Mouse (Mus musculus): ENCODE data around the gene Bcl2l12. TPM values are rescaled to one million over a fixed set of nuclear protein-coding genes. Genes with fewer than 3 reads are reported as not detected.

Gene Bcl2l12
- 6.8 TPM for polyA plus RNA-seq (2015; fragmentation: Illumina TruSeq; extraction: RNeasy Lipid Tissue Mini Kit (QIAGEN cat#74804); ENCODE audit: insufficient read depth, low replicate concordance)

GRCm38 (mm10) chr7:44998501-44998955 lies at the start of gene Bcl2l12:
TSS of gene Bcl2l12 (minus strand) at chr7:44998712.

GRCm38 (mm10) chr7:45017242-45018061 lies 18.9 kb upstream of the Bcl2l12 start, which contains the start of gene Rras:
TSS of gene Rras (plus strand) at chr7:45017961.

GRCm38 (mm10) chr7:45015957-45016612 lies 17.6 kb upstream of the Bcl2l12 start, which contains the start of gene Scaf1:
TSS of gene Scaf1 (minus strand) at chr7:45016363.

GRCm38 (mm10) chr7:44997231-44997939 lies 1.1 kb downstream of the Bcl2l12 start, which contains the start of gene Irf3:
TSS of gene Irf3 (plus strand) at chr7:44997648.

GRCm38 (mm10) chr7:44986192-44986878 lies 12.2 kb downstream of the Bcl2l12 start, which contains the start of gene Prmt1:
TSS of gene Prmt1 (minus strand) at chr7:44986568.

GRCm38 (mm10) chr7:44974383-44975116 lies 24.0 kb downstream of the Bcl2l12 start, which contains the start of gene Cpt1c:
TSS of gene Cpt1c (minus strand) at chr7:44974851.

GRCm38 (mm10) chr7:44942904-44943303 lies 55.6 kb downstream of the Bcl2l12 start, which contains the start of gene Tsks:
TSS of gene Tsks (plus strand) at chr7:44943204.

Other genes with a start within 250 kb of the Bcl2l12 start
- 1.3 TPM for gene Zfp473, start 247.7 kb downstream of the Bcl2l12 start, polyA plus RNA-seq (2015; fragmentation: Illumina TruSeq; extraction: RNeasy Lipid Tissue Mini Kit (QIAGEN cat#74804); ENCODE audit: insufficient read depth, low replicate concordance)
- gene Nup62, start 182.6 kb downstream of the Bcl2l12 start, polyA plus RNA-seq (2015; fragmentation: Illumina TruSeq; extraction: RNeasy Lipid Tissue Mini Kit (QIAGEN cat#74804); ENCODE audit: insufficient read depth, low replicate concordance), result 19.2 TPM
- gene Il4i1, start 182.3 kb downstream of the Bcl2l12 start, polyA plus RNA-seq (2015; fragmentation: Illumina TruSeq; extraction: RNeasy Lipid Tissue Mini Kit (QIAGEN cat#74804); ENCODE audit: insufficient read depth, low replicate concordance), result 71.8 TPM
- 10.8 TPM for gene Atf5, start 182.1 kb downstream of the Bcl2l12 start, polyA plus RNA-seq (2015; fragmentation: Illumina TruSeq; extraction: RNeasy Lipid Tissue Mini Kit (QIAGEN cat#74804); ENCODE audit: insufficient read depth, low replicate concordance)
- gene Akt1s1, start 149.7 kb downstream of the Bcl2l12 start, polyA plus RNA-seq (2015; fragmentation: Illumina TruSeq; extraction: RNeasy Lipid Tissue Mini Kit (QIAGEN cat#74804); ENCODE audit: insufficient read depth, low replicate concordance), result 9.0 TPM
- 21.1 TPM for gene Tbc1d17, start 149.6 kb downstream of the Bcl2l12 start, polyA plus RNA-seq (2015; fragmentation: Illumina TruSeq; extraction: RNeasy Lipid Tissue Mini Kit (QIAGEN cat#74804); ENCODE audit: insufficient read depth, low replicate concordance)
- gene Pnkp, start 141.6 kb downstream of the Bcl2l12 start, polyA plus RNA-seq (2015; fragmentation: Illumina TruSeq; extraction: RNeasy Lipid Tissue Mini Kit (QIAGEN cat#74804); ENCODE audit: insufficient read depth, low replicate concordance), result 22.1 TPM
- gene Ptov1, start 128.9 kb downstream of the Bcl2l12 start, polyA plus RNA-seq (2015; fragmentation: Illumina TruSeq; extraction: RNeasy Lipid Tissue Mini Kit (QIAGEN cat#74804); ENCODE audit: insufficient read depth, low replicate concordance), result 4.1 TPM
- gene Med25, start 106.0 kb downstream of the Bcl2l12 start, polyA plus RNA-seq (2015; fragmentation: Illumina TruSeq; extraction: RNeasy Lipid Tissue Mini Kit (QIAGEN cat#74804); ENCODE audit: insufficient read depth, low replicate concordance), result 14.6 TPM
- 24.7 TPM for gene Fuz, start 102.6 kb downstream of the Bcl2l12 start, polyA plus RNA-seq (2015; fragmentation: Illumina TruSeq; extraction: RNeasy Lipid Tissue Mini Kit (QIAGEN cat#74804); ENCODE audit: insufficient read depth, low replicate concordance)
- gene Ap2a1, start 69.2 kb downstream of the Bcl2l12 start, polyA plus RNA-seq (2015; fragmentation: Illumina TruSeq; extraction: RNeasy Lipid Tissue Mini Kit (QIAGEN cat#74804); ENCODE audit: insufficient read depth, low replicate concordance), result 41.2 TPM
- gene Tsks, start 55.5 kb downstream of the Bcl2l12 start, polyA plus RNA-seq (2015; fragmentation: Illumina TruSeq; extraction: RNeasy Lipid Tissue Mini Kit (QIAGEN cat#74804); ENCODE audit: insufficient read depth, low replicate concordance), result not detected
- gene Cpt1c, start 23.9 kb downstream of the Bcl2l12 start, polyA plus RNA-seq (2015; fragmentation: Illumina TruSeq; extraction: RNeasy Lipid Tissue Mini Kit (QIAGEN cat#74804); ENCODE audit: insufficient read depth, low replicate concordance), result 1.5 TPM
- 116 TPM for gene Prmt1, start 12.1 kb downstream of the Bcl2l12 start, polyA plus RNA-seq (2015; fragmentation: Illumina TruSeq; extraction: RNeasy Lipid Tissue Mini Kit (QIAGEN cat#74804); ENCODE audit: insufficient read depth, low replicate concordance)
- gene Irf3, start 1.1 kb downstream of the Bcl2l12 start, polyA plus RNA-seq (2015; fragmentation: Illumina TruSeq; extraction: RNeasy Lipid Tissue Mini Kit (QIAGEN cat#74804); ENCODE audit: insufficient read depth, low replicate concordance), result 140 TPM
- 22.6 TPM for gene Scaf1, start 17.7 kb upstream of the Bcl2l12 start, polyA plus RNA-seq (2015; fragmentation: Illumina TruSeq; extraction: RNeasy Lipid Tissue Mini Kit (QIAGEN cat#74804); ENCODE audit: insufficient read depth, low replicate concordance)
- gene Rras, start 19.2 kb upstream of the Bcl2l12 start, polyA plus RNA-seq (2015; fragmentation: Illumina TruSeq; extraction: RNeasy Lipid Tissue Mini Kit (QIAGEN cat#74804); ENCODE audit: insufficient read depth, low replicate concordance), result 30.0 TPM
- gene Prr12, start 54.2 kb upstream of the Bcl2l12 start, polyA plus RNA-seq (2015; fragmentation: Illumina TruSeq; extraction: RNeasy Lipid Tissue Mini Kit (QIAGEN cat#74804); ENCODE audit: insufficient read depth, low replicate concordance), result 4.3 TPM
- gene Nosip, start 63.7 kb upstream of the Bcl2l12 start, polyA plus RNA-seq (2015; fragmentation: Illumina TruSeq; extraction: RNeasy Lipid Tissue Mini Kit (QIAGEN cat#74804); ENCODE audit: insufficient read depth, low replicate concordance), result 21.1 TPM
- gene Prrg2, start 64.0 kb upstream of the Bcl2l12 start, polyA plus RNA-seq (2015; fragmentation: Illumina TruSeq; extraction: RNeasy Lipid Tissue Mini Kit (QIAGEN cat#74804); ENCODE audit: insufficient read depth, low replicate concordance), result 3.5 TPM
- 9.4 TPM for gene Rcn3, start 93.5 kb upstream of the Bcl2l12 start, polyA plus RNA-seq (2015; fragmentation: Illumina TruSeq; extraction: RNeasy Lipid Tissue Mini Kit (QIAGEN cat#74804); ENCODE audit: insufficient read depth, low replicate concordance)
- 45.8 TPM for gene Fcgrt, start 105.1 kb upstream of the Bcl2l12 start, polyA plus RNA-seq (2015; fragmentation: Illumina TruSeq; extraction: RNeasy Lipid Tissue Mini Kit (QIAGEN cat#74804); ENCODE audit: insufficient read depth, low replicate concordance)
- 3,350 TPM for gene Rps11, start 125.7 kb upstream of the Bcl2l12 start, polyA plus RNA-seq (2015; fragmentation: Illumina TruSeq; extraction: RNeasy Lipid Tissue Mini Kit (QIAGEN cat#74804); ENCODE audit: insufficient read depth, low replicate concordance)
- gene Rpl13a, start 130.0 kb upstream of the Bcl2l12 start, polyA plus RNA-seq (2015; fragmentation: Illumina TruSeq; extraction: RNeasy Lipid Tissue Mini Kit (QIAGEN cat#74804); ENCODE audit: insufficient read depth, low replicate concordance), result 4,521 TPM
- not detected for gene Gm45713, start 137.5 kb upstream of the Bcl2l12 start, polyA plus RNA-seq (2015; fragmentation: Illumina TruSeq; extraction: RNeasy Lipid Tissue Mini Kit (QIAGEN cat#74804); ENCODE audit: insufficient read depth, low replicate concordance)
- gene Flt3l, start 137.7 kb upstream of the Bcl2l12 start, polyA plus RNA-seq (2015; fragmentation: Illumina TruSeq; extraction: RNeasy Lipid Tissue Mini Kit (QIAGEN cat#74804); ENCODE audit: insufficient read depth, low replicate concordance), result 119 TPM
- 19.7 TPM for gene Pih1d1, start 155.6 kb upstream of the Bcl2l12 start, polyA plus RNA-seq (2015; fragmentation: Illumina TruSeq; extraction: RNeasy Lipid Tissue Mini Kit (QIAGEN cat#74804); ENCODE audit: insufficient read depth, low replicate concordance)
- gene Aldh16a1, start 155.9 kb upstream of the Bcl2l12 start, polyA plus RNA-seq (2015; fragmentation: Illumina TruSeq; extraction: RNeasy Lipid Tissue Mini Kit (QIAGEN cat#74804); ENCODE audit: insufficient read depth, low replicate concordance), result 25.4 TPM
- not detected for gene Slc17a7, start 165.2 kb upstream of the Bcl2l12 start, polyA plus RNA-seq (2015; fragmentation: Illumina TruSeq; extraction: RNeasy Lipid Tissue Mini Kit (QIAGEN cat#74804); ENCODE audit: insufficient read depth, low replicate concordance)
- gene Gfy, start 180.9 kb upstream of the Bcl2l12 start, polyA plus RNA-seq (2015; fragmentation: Illumina TruSeq; extraction: RNeasy Lipid Tissue Mini Kit (QIAGEN cat#74804); ENCODE audit: insufficient read depth, low replicate concordance), result not detected
- gene Pth2, start 182.3 kb upstream of the Bcl2l12 start, polyA plus RNA-seq (2015; fragmentation: Illumina TruSeq; extraction: RNeasy Lipid Tissue Mini Kit (QIAGEN cat#74804); ENCODE audit: insufficient read depth, low replicate concordance), result not detected
- 0.10 TPM for gene Ccdc155, start 206.2 kb upstream of the Bcl2l12 start, polyA plus RNA-seq (2015; fragmentation: Illumina TruSeq; extraction: RNeasy Lipid Tissue Mini Kit (QIAGEN cat#74804); ENCODE audit: insufficient read depth, low replicate concordance)
- gene Dkkl1, start 213.4 kb upstream of the Bcl2l12 start, polyA plus RNA-seq (2015; fragmentation: Illumina TruSeq; extraction: RNeasy Lipid Tissue Mini Kit (QIAGEN cat#74804); ENCODE audit: insufficient read depth, low replicate concordance), result 0.99 TPM
- 2.5 TPM for gene Tead2, start 217.0 kb upstream of the Bcl2l12 start, polyA plus RNA-seq (2015; fragmentation: Illumina TruSeq; extraction: RNeasy Lipid Tissue Mini Kit (QIAGEN cat#74804); ENCODE audit: insufficient read depth, low replicate concordance)
- gene Cd37, start 240.4 kb upstream of the Bcl2l12 start, polyA plus RNA-seq (2015; fragmentation: Illumina TruSeq; extraction: RNeasy Lipid Tissue Mini Kit (QIAGEN cat#74804); ENCODE audit: insufficient read depth, low replicate concordance), result 398 TPM
- not detected for gene Slc6a16, start 242.4 kb upstream of the Bcl2l12 start, polyA plus RNA-seq (2015; fragmentation: Illumina TruSeq; extraction: RNeasy Lipid Tissue Mini Kit (QIAGEN cat#74804); ENCODE audit: insufficient read depth, low replicate concordance)

All from spleen, adult 10 weeks (tissue).